Mouse (Mus musculus) thymus, postnatal 10 days (tissue): ENCODE measurements around the gene Apip.

Source experiments
- DNase-seq, 2 experiments: peaks; one replicate each; pipeline ENCODE4 v3.0.0; 2021; ENCODE audit warnings: low spot score in 2 of 2

Gene Apip

GRCm38 (mm10) chr2:103073219-103073982 lies at the start of gene Apip, which contains the start of gene Pdhx:
Gene Apip (plus strand): TSS chr2:103073675.
Gene Pdhx (minus strand): TSS chr2:103073513.
- DNase-seq: peak; percentile 99

- DNase-seq: no peak
Measured at GRCm38 (mm10) chr2:103037831-103038230, 35.6 kb upstream of the Apip start.

GRCm38 (mm10) chr2:103040896-103041295 lies 32.6 kb upstream of the Apip start:
- DNase-seq: no peak

GRCm38 (mm10) chr2:103045286-103045685 lies 28.2 kb upstream of the Apip start:
- no peak for DNase-seq

- no peak for DNase-seq
Measured at GRCm38 (mm10) chr2:103051937-103052893, 21.3 kb upstream of the Apip start.

- no peak for DNase-seq
Measured at GRCm38 (mm10) chr2:103055820-103056219, 17.7 kb upstream of the Apip start.

GRCm38 (mm10) chr2:103058266-103058665 lies 15.2 kb upstream of the Apip start:
- no peak for DNase-seq

- peak in 1 of 2 experiments; percentile 28 for DNase-seq
Measured at GRCm38 (mm10) chr2:103062865-103063264, 10.6 kb upstream of the Apip start.

GRCm38 (mm10) chr2:103066683-103067551 lies 6.6 kb upstream of the Apip start:
- DNase-seq: no peak

- DNase-seq: no peak
Measured at GRCm38 (mm10) chr2:103067552-103068207, 5.8 kb upstream of the Apip start.

- DNase-seq: no peak
Measured at GRCm38 (mm10) chr2:103068602-103069001, 4.9 kb upstream of the Apip start.

- DNase-seq: no peak
Measured at GRCm38 (mm10) chr2:103069752-103070405, 3.6 kb upstream of the Apip start.

- no peak for DNase-seq
Measured at GRCm38 (mm10) chr2:103070586-103070985, 2.9 kb upstream of the Apip start.

GRCm38 (mm10) chr2:103081117-103081516 lies 7.6 kb downstream of the Apip start:
- no peak for DNase-seq

- no peak for DNase-seq
Measured at GRCm38 (mm10) chr2:103081706-103082105, 8.2 kb downstream of the Apip start.

GRCm38 (mm10) chr2:103082853-103083252 lies 9.4 kb downstream of the Apip start:
- DNase-seq: no peak

- peak in 1 of 2 experiments; percentile 8 for DNase-seq
Measured at GRCm38 (mm10) chr2:103084451-103084850, 11.0 kb downstream of the Apip start.

GRCm38 (mm10) chr2:103085633-103086032 lies 12.2 kb downstream of the Apip start:
- no peak for DNase-seq

GRCm38 (mm10) chr2:103086432-103086831 lies 13.0 kb downstream of the Apip start:
- peak in 1 of 2 experiments; percentile 10 for DNase-seq

GRCm38 (mm10) chr2:103088099-103088498 lies 14.6 kb downstream of the Apip start:
- DNase-seq: peak in 1 of 2 experiments; percentile 8
